Comparison of ENCODE assay signal across 8 mouse cellular contexts in genomic region chr6:135065236-135065957, GRCm38 (mm10). TPM values are rescaled to one million over a fixed set of nuclear protein-coding genes. Genes with fewer than 3 reads are reported as not detected.
DNase-seq lines count a peak whose midpoint lies in the region; ATAC-seq lines count a peak whose summit lies in the region.

Gene Gprc5a (plus strand): TSS chr6:135065651.

- peak within 1 kb of the TSS; percentile 57 for H3K4me3 ChIP-seq in heart, embryonic 11.5 days (ENCODE audit: low read depth, low read length)
- H3K4me3 ChIP-seq in kidney, embryonic 15.5 days (replicated peaks) = peak within 1 kb of the TSS; percentile 55

- no peaks in the 10 kb centered on the region for H3K9me3 ChIP-seq in heart, embryonic 11.5 days (replicated peaks; ENCODE audit: control insufficient read depth, low read length)
- no peaks in the 10 kb centered on the region for H3K9me3 ChIP-seq in kidney, embryonic 15.5 days (replicated peaks)

- under 1% methylated on average over 44 of the region's 44 CpGs for WGBS in heart, embryonic 11.5 days (ENCODE audit: insufficient replicate concordance)
- WGBS in kidney, embryonic 15.5 days = under 1% methylated on average over 44 of the region's 44 CpGs

- H3K4me2 ChIP-seq in heart, embryonic 11.5 days = peak within 1 kb of the TSS; percentile 90
- peak within 1 kb of the TSS; percentile 79 for H3K4me2 ChIP-seq in kidney, embryonic 15.5 days

- H3K9ac ChIP-seq in heart, embryonic 11.5 days (ENCODE audit: low read depth, low read length) = peak within 1 kb of the TSS; percentile 62
- H3K9ac ChIP-seq in kidney, embryonic 15.5 days = peak within 1 kb of the TSS; percentile 55

- DNase-seq in 3T3-L1 (ENCODE audit: low read depth, low spot score) = peak; percentile 80
- peak; percentile 92 for DNase-seq in Muller cell, postnatal 12 days (ENCODE audit: inconsistent ontology term)
- DNase-seq in embryo, embryonic 9.5 days (ENCODE audit: extremely low spot score) = peak; percentile 70
- DNase-seq in lung, postnatal 36 days = peak; percentile 91
- DNase-seq in retina, postnatal 7 days (ENCODE audit: low read depth, low spot score) = peak; percentile 34
- no peak for DNase-seq in layer of hippocampus, adult 9-11 months

- no peaks in the 10 kb centered on the region for H3K36me3 ChIP-seq in heart, embryonic 11.5 days (ENCODE audit: control insufficient read depth, insufficient read depth, low read length)
- no peaks in the 10 kb centered on the region for H3K36me3 ChIP-seq in kidney, embryonic 15.5 days

- ATAC-seq in heart, embryonic 11.5 days (replicated peaks; ENCODE audit: insufficient number of reproducible peaks, low FRiP score, low TSS enrichment) = peak; percentile 75
- peak; percentile 85 for ATAC-seq in kidney, embryonic 15.5 days (replicated peaks; ENCODE audit: low FRiP score)

- peaks cover 4% of the 10 kb centered on the region; the same call in 1 of the 2 replicates for H3K27me3 ChIP-seq in heart, embryonic 11.5 days (ENCODE audit: control insufficient read depth, insufficient read depth, low read length)
- no peaks in the 10 kb centered on the region for H3K27me3 ChIP-seq in kidney, embryonic 15.5 days

- peaks cover 20% of the 10 kb centered on the region for H3K4me1 ChIP-seq in heart, embryonic 11.5 days (ENCODE audit: control insufficient read depth, insufficient read depth, low read length)
- H3K4me1 ChIP-seq in kidney, embryonic 15.5 days = peaks cover 31% of the 10 kb centered on the region

- no peak within 1 kb of the TSS; the same call in 1 of the 2 replicates for H3K27ac ChIP-seq in heart, embryonic 11.5 days (ENCODE audit: low read depth, low read length)
- H3K27ac ChIP-seq in kidney, embryonic 15.5 days = peak within 1 kb of the TSS; percentile 45

RNA-seq across cellular contexts. Expression of gene Gprc5a, which starts in this region (rescaled TPM):
- polyA plus RNA-seq in heart, embryonic 11.5 days (2014; fragmentation: Nextera tagmentation; extraction: Ambion mirVana) = 3.4 and 4.3 TPM in 2 replicates
- polyA plus RNA-seq in kidney, embryonic 15.5 days (2015; fragmentation: Nextera tagmentation; extraction: Ambion mirVana) = 13.8 and 14.0 TPM in 2 replicates
